Mouse (Mus musculus): ENCODE measurements around the gene Ctnna3. TPM values are rescaled to one million over a fixed set of nuclear protein-coding genes. Genes with fewer than 3 reads are reported as not detected.
A peak's percentile ranks its signal among the peaks of the same experiment; 100 is the strongest.
"Not testable (repeated sequence)": the region's sequence is repeated elsewhere in the genome, so short reads cannot be mapped to it uniquely, and the experiment has no call there.

The Ctnna3 gene
- total RNA-seq, 2 experiments from 2014 or later: 1.8 to 2.7 TPM

- DNase-seq (ENCODE audit: low spot score in 2 of 2): no peak
- intact Hi-C loops (cut with DNase I): loop anchor here (5.0 kb wide), 2 partner anchors 55 to 150 kb away; no protein-coding TSS in a partner anchor
These were observed 7.2 kb upstream of the Ctnna3 start for GRCm38 (mm10) chr10:63422736-63422992.

GRCm38 (mm10) chr10:63423591-63424474 lies 6.1 kb upstream of the Ctnna3 start:
- intact Hi-C loops (cut with DNase I): loop anchor here (5.0 kb wide), 2 partner anchors 53 to 148 kb away; no protein-coding TSS in a partner anchor
- no peak for DNase-seq (ENCODE audit: low spot score in 2 of 2)

GRCm38 (mm10) chr10:63424475-63424814 lies 5.5 kb upstream of the Ctnna3 start:
- no peak for DNase-seq (ENCODE audit: low spot score in 2 of 2)
- intact Hi-C loops (cut with DNase I): loop anchor here (5.0 kb wide), 2 partner anchors 53 to 148 kb away; no protein-coding TSS in a partner anchor

GRCm38 (mm10) chr10:63427146-63427545 lies 2.8 kb upstream of the Ctnna3 start:
- DNase-seq (ENCODE audit: low spot score in 2 of 2): no peak

GRCm38 (mm10) chr10:63428243-63429022 lies 1.5 kb upstream of the Ctnna3 start:
- intact Hi-C loops (cut with DNase I): no loop called here
- DNase-seq (ENCODE audit: low spot score in 2 of 2): peak; percentile 32 to 43

More at GRCm38 (mm10) chr10:63427146-63427545, 2.8 kb upstream of the Ctnna3 start:
- intact Hi-C loops (cut with DNase I): no loop called here

- peak in 1 of 2 experiments; percentile 17 for DNase-seq (ENCODE audit: low spot score in 2 of 2)
- intact Hi-C loops (cut with DNase I): no loop called here
These were observed 916 bp upstream of the Ctnna3 start for GRCm38 (mm10) chr10:63429023-63429340.

GRCm38 (mm10) chr10:63429380-63429779 lies 518 bp upstream of the Ctnna3 start:
- peak; percentile 100 for DNase-seq (ENCODE audit: low spot score in 2 of 2)
- intact Hi-C loops (cut with DNase I): no loop called here

GRCm38 (mm10) chr10:63431221-63431736 lies 1.4 kb downstream of the Ctnna3 start:
- DNase-seq (ENCODE audit: low spot score in 2 of 2): no peak
- intact Hi-C loops (cut with DNase I): no loop called here

- intact Hi-C loops (cut with DNase I): no loop called here
- no peak for DNase-seq (ENCODE audit: low spot score in 2 of 2)
These were observed 2.2 kb downstream of the Ctnna3 start for GRCm38 (mm10) chr10:63432099-63432498.

- no peak for DNase-seq (ENCODE audit: low spot score in 2 of 2)
- intact Hi-C loops (cut with DNase I): no loop called here
These were observed 3.0 kb downstream of the Ctnna3 start for GRCm38 (mm10) chr10:63432887-63433286.

GRCm38 (mm10) chr10:63438736-63439262 lies 8.9 kb downstream of the Ctnna3 start:
- intact Hi-C loops (cut with DNase I): no loop called here
- no peak for DNase-seq (ENCODE audit: low spot score in 2 of 2)

GRCm38 (mm10) chr10:63439694-63440228 lies 9.9 kb downstream of the Ctnna3 start:
- DNase-seq (ENCODE audit: low spot score in 2 of 2): no peak
- intact Hi-C loops (cut with DNase I): no loop called here

- DNase-seq (ENCODE audit: low spot score in 2 of 2); intact Hi-C loops (cut with DNase I): not testable (repeated sequence)
These were observed 14.9 kb downstream of the Ctnna3 start for GRCm38 (mm10) chr10:63444602-63445387.

GRCm38 (mm10) chr10:63453926-63454325 lies 24.0 kb downstream of the Ctnna3 start:
- DNase-seq (ENCODE audit: low spot score in 2 of 2): no peak
- intact Hi-C loops (cut with DNase I): no loop called here

- DNase-seq (ENCODE audit: low spot score in 2 of 2): no peak
- intact Hi-C loops (cut with DNase I): no loop called here
These were observed 25.4 kb downstream of the Ctnna3 start for GRCm38 (mm10) chr10:63455110-63455878.

- intact Hi-C loops (cut with DNase I): no loop called here
- no peak for DNase-seq (ENCODE audit: low spot score in 2 of 2)
These were observed 27.6 kb downstream of the Ctnna3 start for GRCm38 (mm10) chr10:63457292-63458128.

GRCm38 (mm10) chr10:63460935-63461334 lies 31.0 kb downstream of the Ctnna3 start:
- intact Hi-C loops (cut with DNase I): no loop called here
- no peak for DNase-seq (ENCODE audit: low spot score in 2 of 2)

- DNase-seq (ENCODE audit: low spot score in 2 of 2): no peak
- intact Hi-C loops (cut with DNase I): no loop called here
These were observed 42.6 kb downstream of the Ctnna3 start for GRCm38 (mm10) chr10:63472473-63472872.
